Mouse (Mus musculus) lung, postnatal 0 days (tissue): ENCODE data around the gene Mtg2.

Source experiments
- CTCF ChIP-seq: IDR thresholded peaks from 2 replicates; pipeline ENCODE4 v1.5.1; 2016; ENCODE audit warnings: antibody characterized with exemption, mild to moderate bottlenecking
- EP300 ChIP-seq: IDR thresholded peaks from 2 replicates; pipeline ENCODE4 v1.6.1; 2016; ENCODE audit warnings: antibody characterized with exemption, mild to moderate bottlenecking, control low read depth

DNA sequence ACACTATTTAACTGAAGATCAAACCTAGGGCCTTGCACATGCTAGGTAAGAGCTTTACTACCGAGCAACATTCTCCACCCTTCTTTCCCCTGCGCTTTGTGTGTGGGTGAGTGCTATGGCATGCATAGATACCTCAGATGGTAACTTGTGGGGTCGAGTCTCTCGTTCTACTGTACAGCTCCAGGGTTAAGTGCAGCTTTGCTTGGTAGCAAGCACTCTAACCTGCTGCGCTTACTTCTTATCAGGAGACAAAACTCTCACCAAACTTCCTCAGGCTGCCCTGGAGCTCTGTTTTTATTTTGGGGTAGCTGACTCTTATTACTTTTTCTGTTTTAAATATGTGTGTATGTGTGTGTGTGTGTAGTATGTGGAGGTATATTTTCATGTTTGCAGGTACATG is 65.0 kb downstream of the Mtg2 start:
- no peak for TF ChIP-seq CTCF
- no peak for TF ChIP-seq EP300
